Mouse (Mus musculus): ENCODE measurements around the gene Lmod3.

GRCm38 (mm10) chr6:97252711-97253221 lies at the start of gene Lmod3:
- TF ChIP-seq POLR2A (IDR thresholded peaks at IDR 0.05; ENCODE audit: insufficient read depth, low read length) (no peak), CTCF (IDR thresholded peaks at IDR 0.05; ENCODE audit: low read depth, low read length) (no peak)

Data from ES-Bruce4 (cell line).